Mouse (Mus musculus): ENCODE measurements around the gene Pnmt.

DNA sequence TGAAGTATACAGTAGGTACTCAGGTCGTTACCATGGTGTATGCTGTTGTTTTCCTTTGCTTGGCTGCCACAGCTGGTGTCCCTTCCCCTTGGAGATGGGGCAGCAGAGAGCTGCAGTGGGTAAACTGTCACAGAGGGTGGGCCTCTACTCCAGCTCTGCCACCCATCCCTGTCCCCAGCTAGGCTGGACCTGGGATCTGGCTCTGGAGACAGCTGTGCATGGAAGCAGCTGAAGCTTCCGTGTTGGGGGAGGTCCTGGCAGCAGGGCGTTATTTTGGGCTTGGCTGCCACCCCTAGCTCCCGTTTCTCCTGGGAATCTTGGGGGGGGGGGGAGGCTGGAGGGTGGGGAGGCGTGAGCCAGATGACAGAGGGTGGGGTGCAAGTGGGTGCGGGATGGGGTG lies 32.0 kb downstream of the Pnmt start:
- TF ChIP-seq CTCF (IDR thresholded peaks at IDR 0.05; ENCODE audit: borderline replicate concordance, control insufficient read depth, extremely low read depth, insufficient read depth, low read length, poor library complexity) (no peak), POLR2A (IDR thresholded peaks at IDR 0.05; ENCODE audit: control insufficient read depth, extremely low read depth, insufficient read depth, low read length, poor library complexity) (no peak)
